Mouse (Mus musculus) Patski (cell line): ENCODE measurements around the gene Tef. TPM values are rescaled to one million over a fixed set of nuclear protein-coding genes. Genes with fewer than 3 reads are reported as not detected.

Experiments used
- ATAC-seq: fragments of 100-300 bp; one replicate; pipeline ENCODE4 v1.8.0; 2021
- CTCF ChIA-PET: fragments of 350-600 bp; sonication (Branson Sonifier 250); formaldehyde crosslinking; loops from one replicate; lab custom pipeline; 2022; ENCODE audit warnings: inconsistent platforms; lab: Charles Lee
- POLR2A ChIA-PET: fragments of 350-600 bp; sonication (Branson Sonifier 250); formaldehyde crosslinking; loops from one replicate; lab custom pipeline; 2022; ENCODE audit warnings: antibody characterized with exemption, inconsistent platforms; lab: Charles Lee
- DNase-seq: peaks from one replicate; pipeline ENCODE4 v3.0.0-alpha.2; 2011; ENCODE audit warnings: low read depth, low spot score
- H3K27me3 ChIP-seq: fragments of 371-371 bp; one replicate; pipeline ENCODE4 v1.5.1; 2021
- CTCF ChIP-seq: fragments of 100-300 bp; IDR thresholded peaks from one replicate; pipeline ENCODE4 v1.5.1; 2021
- in situ Hi-C: fragments of 300-500 bp; cut with MboI; formaldehyde crosslinking; loops from 3 replicates; pipeline ENCODE4 v1.11.1; 2018; ENCODE audit warnings: low pct_unique_long_range_greater_than_20kb, mixed read lengths
- polyA plus RNA-seq: library from polyadenylated mRNA; unstranded; gene quantifications from one replicate; pipeline ENCODE4 v1.2.3, GENCODE M21; 2021

Tef gene
- polyA plus RNA-seq, 1 experiment from 2014 or later: 61.5 TPM

DNA sequence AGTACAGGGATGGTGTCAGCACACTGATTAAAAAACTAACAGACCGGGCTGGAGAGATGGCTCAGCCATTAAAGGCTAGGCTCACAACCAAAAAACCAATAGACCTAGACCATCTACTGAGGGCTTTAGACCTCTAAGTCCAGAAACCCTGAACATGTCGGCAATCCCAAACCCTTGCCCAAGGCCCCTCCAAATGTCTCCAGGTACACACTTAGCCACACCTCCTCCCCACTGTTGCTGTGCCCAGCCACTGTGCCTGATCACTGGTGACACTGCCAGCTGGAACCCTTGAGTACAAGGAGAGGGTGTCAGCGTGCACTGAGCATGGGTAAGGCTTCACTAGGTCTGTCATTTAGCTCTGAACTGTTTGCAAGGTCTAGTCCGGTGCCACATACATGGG lies 3.8 kb upstream of the Tef start:
- POLR2A ChIA-PET: interaction anchor here (0.8 kb wide), 1 partner anchor 69 kb away, joined by 4 read pairs; no protein-coding TSS in a partner anchor
- in situ Hi-C loops: no loop called here
- TF ChIP-seq CTCF: no peak

DNA sequence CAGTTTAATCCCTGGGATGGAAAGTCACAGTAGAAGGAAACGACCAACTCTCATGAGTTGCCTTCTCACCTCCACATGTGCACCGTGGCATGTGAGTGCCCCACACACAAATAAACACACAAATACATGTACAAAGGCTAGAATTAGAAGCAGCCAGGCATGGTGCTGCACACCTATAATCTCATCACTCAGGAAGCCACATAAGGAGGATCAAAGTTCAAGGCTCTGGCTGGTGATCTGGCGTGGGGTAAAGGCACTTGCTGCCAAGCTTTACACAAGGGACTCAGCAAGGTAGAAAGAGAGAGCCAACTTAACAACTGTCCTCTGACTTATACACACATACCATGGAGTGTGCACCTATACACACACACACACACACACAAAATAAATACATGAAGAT lies 1.8 kb upstream of the Tef start:
- H3K27me3 ChIP-seq: no peaks in the 10 kb centered on the region
- TF ChIP-seq CTCF: no peak
- in situ Hi-C loops: no loop called here
- ATAC-seq: no peak
- no peak for DNase-seq
- ChIA-PET CTCF (interaction anchor here (1.1 to 2.0 kb wide), 2 partner anchors 9 to 12 kb away, joined by 3 to 5 read pairs; no protein-coding TSS in a partner anchor), POLR2A (no interaction called here)

More for the DNA sequence above, 3.8 kb upstream of the Tef start:
- CTCF ChIA-PET: no interaction called here
- no peak for DNase-seq
- H3K27me3 ChIP-seq: no peaks in the 10 kb centered on the region
- no peak for ATAC-seq

- POLR2A ChIA-PET: interaction anchor here (1.2 kb wide), 1 partner anchor 8 kb away, joined by 4 read pairs; no protein-coding TSS in a partner anchor
- TF ChIP-seq CTCF: no peak
- in situ Hi-C loops: no loop called here
- H3K27me3 ChIP-seq: no peaks in the 10 kb centered on the region
- CTCF ChIA-PET: interaction anchor here (1.3 to 2.1 kb wide), 2 partner anchors 9 to 22 kb away, joined by 3 to 5 read pairs; no protein-coding TSS in a partner anchor
- DNase-seq: no peak
- peak; percentile 3 for ATAC-seq
These were observed 725 bp downstream of the Tef start for GRCm38 (mm10) chr15:81802941-81803351.

GRCm38 (mm10) chr15:81803425-81803951 lies 1.3 kb downstream of the Tef start:
- in situ Hi-C loops: no loop called here
- CTCF ChIA-PET: interaction anchor here (1.2 to 2.1 kb wide), 3 partner anchors 9 to 114 kb away, joined by 3 to 5 read pairs (median 3); no protein-coding TSS in a partner anchor

DNA sequence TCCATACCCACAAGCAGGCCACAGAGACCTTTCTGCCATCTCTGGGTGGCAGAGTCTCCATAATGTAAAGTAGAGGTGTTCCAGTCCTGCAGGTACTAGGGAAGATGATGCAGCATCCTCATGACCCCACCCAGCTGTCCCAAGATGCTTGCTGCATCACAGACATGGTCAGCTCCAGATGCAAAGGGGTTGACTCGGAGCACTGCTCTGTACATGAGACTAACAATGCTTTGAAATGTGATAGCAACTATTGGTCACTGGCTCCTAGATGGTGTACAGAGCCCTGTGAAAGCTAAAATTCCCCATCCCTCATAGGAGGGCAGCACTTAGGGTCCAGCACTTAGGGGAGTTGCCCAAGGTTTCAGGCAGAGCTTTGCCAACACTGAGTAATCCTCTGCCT lies 2.0 kb downstream of the Tef start:
- in situ Hi-C loops: no loop called here
- no peak for TF ChIP-seq CTCF
- no peak for ATAC-seq
- ChIA-PET POLR2A (no interaction called here), CTCF (interaction anchor here (1.0 to 2.1 kb wide), 3 partner anchors 8 to 114 kb away, joined by 3 to 5 read pairs (median 3); no protein-coding TSS in a partner anchor)
- H3K27me3 ChIP-seq: no peaks in the 10 kb centered on the region
- no peak for DNase-seq

More at GRCm38 (mm10) chr15:81803425-81803951, 1.3 kb downstream of the Tef start:
- no peak for TF ChIP-seq CTCF
- POLR2A ChIA-PET: no interaction called here
- no peaks in the 10 kb centered on the region for H3K27me3 ChIP-seq
- ATAC-seq: no peak
- no peak for DNase-seq

DNA sequence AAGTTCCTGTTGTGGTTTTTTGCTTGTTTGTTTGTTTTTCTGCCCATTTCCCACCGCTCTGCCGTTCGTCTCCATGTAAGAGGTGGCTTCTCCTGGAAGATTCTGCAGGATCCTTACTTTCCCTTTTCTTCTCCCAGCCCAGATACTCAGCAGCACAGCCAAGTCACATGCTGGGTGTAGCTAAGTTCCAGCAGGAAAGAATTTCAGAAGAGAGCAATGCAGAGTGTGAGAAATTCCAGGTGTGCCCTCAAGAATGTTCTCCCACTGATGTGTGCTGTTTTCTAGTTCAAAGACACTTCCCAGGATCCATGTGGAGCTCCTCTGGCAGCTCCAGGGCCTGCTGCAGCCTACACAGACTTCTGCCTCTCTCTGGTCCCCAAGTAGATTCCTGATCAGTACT lies 2.7 kb downstream of the Tef start:
- POLR2A ChIA-PET: no interaction called here
- no peaks in the 10 kb centered on the region for H3K27me3 ChIP-seq
- TF ChIP-seq CTCF: no peak
- CTCF ChIA-PET: interaction anchor here (1.0 to 2.1 kb wide), 2 partner anchors 9 to 11 kb away, joined by 3 to 5 read pairs; no protein-coding TSS in a partner anchor
- in situ Hi-C loops: no loop called here
- no peak for ATAC-seq
- DNase-seq: no peak

- CTCF ChIA-PET: interaction anchor here (1.3 kb wide), 1 partner anchor 106 kb away, joined by 3 read pairs; no protein-coding TSS in a partner anchor
- TF ChIP-seq CTCF: no peak
- POLR2A ChIA-PET: no interaction called here
- peak; percentile 49 for DNase-seq
- in situ Hi-C loops: no loop called here
- no peaks in the 10 kb centered on the region for H3K27me3 ChIP-seq
- no peak for ATAC-seq
These were observed 3.4 kb downstream of the Tef start for GRCm38 (mm10) chr15:81805624-81806023.

DNA sequence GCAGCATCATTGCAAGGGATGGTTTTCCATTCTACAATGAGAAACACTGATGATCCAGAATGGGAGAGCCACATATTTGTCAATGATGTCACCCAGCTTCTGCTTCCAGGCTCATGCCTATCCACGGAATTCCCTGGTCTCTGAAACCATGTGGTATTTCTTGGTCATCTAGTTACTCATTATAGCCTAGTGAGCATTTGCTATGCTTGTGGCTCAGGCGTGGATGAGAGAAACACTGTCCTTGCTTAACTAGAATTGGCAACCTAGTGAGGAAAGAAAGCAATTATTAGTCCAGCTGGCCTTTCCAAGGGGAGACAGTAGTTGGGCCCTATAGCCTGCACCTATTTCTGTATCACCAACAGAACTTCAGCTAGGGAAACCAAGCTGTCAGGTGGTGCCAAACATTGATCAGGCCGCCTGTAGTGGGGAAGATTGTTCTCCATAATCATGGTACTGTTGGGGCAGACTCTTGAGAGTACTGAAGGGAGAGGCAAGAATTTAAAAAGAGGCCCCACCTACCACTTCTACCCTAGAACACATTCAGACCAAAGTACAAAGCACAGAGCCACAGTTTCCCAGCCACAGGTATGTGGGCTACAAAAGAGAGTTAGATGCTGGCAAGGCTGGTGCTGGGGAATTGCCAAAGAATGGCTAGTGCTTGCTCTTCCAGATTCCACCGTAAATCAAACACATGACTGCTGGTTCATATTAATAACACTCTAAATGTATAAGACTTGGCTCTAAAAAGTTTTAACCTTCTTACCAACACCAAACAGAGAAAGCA lies 4.6 kb downstream of the Tef start:
- no peaks in the 10 kb centered on the region for H3K27me3 ChIP-seq
- ChIA-PET CTCF (interaction anchor here (1.3 kb wide), 1 partner anchor 105 kb away, joined by 3 read pairs; no protein-coding TSS in a partner anchor), POLR2A (no interaction called here)
- DNase-seq (peak; percentile 48), ATAC-seq (no peak)
- in situ Hi-C loops: no loop called here
- no peak for TF ChIP-seq CTCF

- H3K27me3 ChIP-seq: no peaks in the 10 kb centered on the region
- ChIA-PET POLR2A (no interaction called here), CTCF (no interaction called here)
- in situ Hi-C loops: no loop called here
- DNase-seq (no peak), ATAC-seq (no peak)
- TF ChIP-seq CTCF: no peak
These were observed 6.6 kb downstream of the Tef start for GRCm38 (mm10) chr15:81808799-81809198.

- TF ChIP-seq CTCF: no peak
- in situ Hi-C loops: no loop called here
- CTCF ChIA-PET: interaction anchor here (1.0 to 1.2 kb wide), 2 partner anchors 27 to 58 kb away, joined by 3 read pairs; no protein-coding TSS in a partner anchor
- DNase-seq: no peak
- no peak for ATAC-seq
- POLR2A ChIA-PET: interaction anchor here (0.5 to 1.5 kb wide), 2 partner anchors 49 to 432 kb away, joined by 3 to 4 read pairs; partner anchors contain the start of gene Tob2
- no peaks in the 10 kb centered on the region for H3K27me3 ChIP-seq
These were observed 7.3 kb downstream of the Tef start for GRCm38 (mm10) chr15:81809550-81809949.
